ENCODE assay signal across 16 mouse cellular contexts in the genomic region with DNA sequence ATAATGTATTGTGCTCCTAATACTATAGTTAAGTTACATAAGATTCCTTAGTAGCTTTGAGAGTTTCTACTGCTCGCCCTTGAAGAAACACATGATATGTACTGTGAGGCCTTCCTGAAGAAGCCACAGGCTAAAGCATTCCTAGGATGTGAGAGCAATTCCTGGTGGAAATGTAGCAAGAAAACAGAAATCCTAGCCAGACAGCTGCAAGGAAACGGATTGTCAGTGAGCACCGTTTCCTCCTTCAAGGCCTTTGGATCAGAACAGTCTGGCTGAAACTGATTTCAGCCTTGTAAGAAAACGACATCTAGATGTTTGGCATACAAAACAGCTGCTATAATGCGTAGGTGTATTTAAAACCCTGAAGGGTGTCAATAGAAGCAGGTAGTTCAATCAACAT.
"Had no signal": no experiment of that assay in that cellular context is flagged by ENCODE, and none has a peak within 500 bp of the region (broad histone marks: within the 10 kb centered on the region; RNA-seq: fewer than 3 reads in every experiment).

No protein-coding gene starts in this region.

- H3K9me3 ChIP-seq: limb, embryonic 15.5 days; liver, embryonic 12.5 days; midbrain, embryonic 10.5 days; neural tube, embryonic 12.5 days had no signal

- H3K4me1 ChIP-seq: limb, embryonic 15.5 days; liver, embryonic 12.5 days; midbrain, embryonic 10.5 days; neural tube, embryonic 12.5 days had no signal

- H3K4me3 ChIP-seq: layer of hippocampus, adult 2 months; limb, embryonic 15.5 days; liver, embryonic 12.5 days; midbrain, embryonic 10.5 days; myocyte; neural tube, embryonic 12.5 days had no signal

- H3K4me2 ChIP-seq: limb, embryonic 15.5 days; liver, embryonic 12.5 days; lung, embryonic 14.5 days; neural tube, embryonic 12.5 days had no signal

- H3K36me3 ChIP-seq: limb, embryonic 15.5 days; liver, embryonic 12.5 days; midbrain, embryonic 10.5 days; neural tube, embryonic 12.5 days had no signal

- H3K27ac ChIP-seq: layer of hippocampus, adult 2 months; limb, embryonic 15.5 days; liver, embryonic 12.5 days; midbrain, embryonic 10.5 days; neural tube, embryonic 12.5 days had no signal

- ATAC-seq: liver, embryonic 12.5 days had no signal

- H3K27me3 ChIP-seq: limb, embryonic 15.5 days; liver, embryonic 12.5 days; neural tube, embryonic 12.5 days had no signal

- H3K9ac ChIP-seq: limb, embryonic 15.5 days; liver, embryonic 12.5 days; lung, embryonic 14.5 days; neural tube, embryonic 12.5 days had no signal

- DNase-seq: kidney, postnatal 10 days; kidney, postnatal 4 days; left cerebral cortex, postnatal 4 days; lung, embryonic 14.5 days; lung, postnatal 10 days; lung, postnatal 4 days; midbrain, embryonic 14.5 days; spleen, adult 18-20 months; thymus, adult 18-20 months; thymus, postnatal 25 days had no signal
